Mouse (Mus musculus) spleen, adult 2 months (tissue): ENCODE measurements around the gene Tfrc.

Source experiments
- CTCF ChIP-seq: fragments of 200-500 bp; IDR thresholded peaks from 2 replicates; pipeline ENCODE4 v1.5.1; 2011; ENCODE audit warnings: mild to moderate bottlenecking, inconsistent platforms; ENCODE audit not compliant: insufficient read depth, insufficient read length, insufficient replicate concordance; ENCODE audit errors: extremely low read depth
- POLR2A ChIP-seq: fragments of 200-500 bp; IDR thresholded peaks from 2 replicates; pipeline ENCODE4 v1.6.1; 2011; ENCODE audit warnings: low read depth, low read length, inconsistent platforms

DNA sequence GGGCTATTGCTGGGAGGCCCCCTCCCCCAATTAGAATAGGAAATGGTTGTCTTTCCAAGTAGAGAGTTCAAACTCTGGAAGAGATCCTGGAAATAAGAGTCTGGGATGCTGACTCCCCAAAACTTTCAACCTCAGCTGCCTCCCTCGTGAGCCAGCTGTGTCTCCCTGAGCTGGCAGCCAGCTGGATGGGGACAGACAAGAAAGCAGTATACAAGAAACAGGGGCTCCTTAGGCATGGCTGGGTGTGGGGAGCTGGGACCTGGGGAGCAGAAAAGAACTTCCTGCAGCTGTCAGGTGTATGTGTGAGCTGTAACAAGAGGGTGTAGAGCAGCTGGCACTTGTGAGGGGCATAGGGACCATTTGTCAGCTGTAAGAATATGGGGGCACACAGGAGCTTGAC lies 51.4 kb downstream of the Tfrc start:
- TF ChIP-seq CTCF (no peak), POLR2A (no peak)
